Mouse (Mus musculus) cerebellum, postnatal 10 days (tissue): ENCODE measurements around the gene Stbd1.
A peak's percentile ranks its signal among the peaks of the same experiment; 100 is the strongest.

Experiments used
- DNase-seq, 2 experiments: peaks; one replicate each; pipeline ENCODE4 v3.0.0; 2021; ENCODE audit warnings: mixed read lengths in 2 of 2

Stbd1 gene

DNA sequence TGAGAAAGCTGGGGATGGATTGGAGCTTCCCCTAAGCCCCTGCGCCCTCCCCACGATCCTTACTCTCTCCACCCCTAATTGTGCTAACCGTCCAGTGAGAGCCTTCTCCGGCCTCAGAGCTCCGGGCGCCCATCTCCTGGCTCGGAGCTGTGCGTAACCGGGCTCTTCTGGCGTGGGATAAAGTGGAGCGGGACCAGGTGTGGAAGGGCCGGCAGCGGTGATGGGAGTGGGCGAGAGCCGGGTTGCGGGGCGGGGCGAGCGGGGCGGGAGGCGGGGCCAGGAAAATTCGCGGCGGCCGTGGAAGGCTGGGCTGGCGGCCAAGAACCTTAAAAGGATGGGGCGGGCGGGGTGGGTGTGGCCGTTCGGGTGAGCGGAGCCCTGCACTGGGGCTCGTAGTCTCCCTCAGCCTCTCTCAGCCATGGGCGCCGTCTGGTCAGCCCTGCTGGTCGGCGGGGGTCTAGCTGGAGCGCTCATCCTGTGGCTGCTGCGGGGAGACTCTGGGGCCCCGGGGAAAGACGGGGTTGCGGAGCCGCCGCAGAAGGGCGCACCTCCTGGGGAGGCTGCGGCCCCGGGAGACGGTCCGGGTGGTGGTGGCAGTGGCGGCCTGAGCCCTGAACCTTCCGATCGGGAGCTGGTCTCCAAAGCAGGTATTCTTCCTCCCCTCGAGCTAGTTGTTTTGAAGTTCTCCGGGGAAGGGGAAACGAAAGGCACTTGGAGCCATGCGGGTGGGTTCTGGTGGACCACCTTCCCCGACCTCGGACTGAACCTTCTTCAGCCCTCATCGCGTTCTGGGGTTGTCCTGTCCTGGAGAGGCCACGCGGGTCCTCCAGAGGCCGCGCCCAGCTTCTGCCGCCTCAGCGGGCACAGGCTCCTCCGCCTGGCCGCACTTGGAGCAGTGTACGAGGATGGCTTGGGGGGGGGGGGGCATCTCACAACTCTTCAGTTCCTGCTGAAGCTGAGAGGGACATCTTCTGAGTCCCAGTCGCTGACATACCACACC is at the start of gene Stbd1:
TSS of gene Stbd1 (plus strand) at position 351 of the 1,000 bp plus-strand sequence.
- peak; percentile 67 to 75 for DNase-seq

DNA sequence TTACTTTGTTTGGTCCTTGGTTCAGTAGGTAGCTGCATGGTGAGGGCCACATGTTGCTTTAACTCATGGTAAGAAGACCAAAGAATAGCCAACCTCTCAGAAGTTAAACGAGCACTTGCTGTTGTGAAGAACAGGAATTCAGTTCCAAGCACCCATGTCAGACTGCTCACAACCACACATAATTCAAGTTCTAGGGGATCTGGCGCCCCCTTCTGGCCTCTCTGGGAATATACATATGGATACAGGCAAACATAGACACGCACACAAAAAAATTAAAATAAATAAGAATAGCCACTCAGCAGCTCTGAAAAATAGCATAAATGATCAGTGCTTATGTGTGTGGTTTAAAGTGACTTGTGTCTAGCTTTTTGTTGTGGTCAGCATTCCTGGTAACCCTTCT is 48.9 kb upstream of the Stbd1 start:
- DNase-seq, result peak; percentile 14 to 34

DNA sequence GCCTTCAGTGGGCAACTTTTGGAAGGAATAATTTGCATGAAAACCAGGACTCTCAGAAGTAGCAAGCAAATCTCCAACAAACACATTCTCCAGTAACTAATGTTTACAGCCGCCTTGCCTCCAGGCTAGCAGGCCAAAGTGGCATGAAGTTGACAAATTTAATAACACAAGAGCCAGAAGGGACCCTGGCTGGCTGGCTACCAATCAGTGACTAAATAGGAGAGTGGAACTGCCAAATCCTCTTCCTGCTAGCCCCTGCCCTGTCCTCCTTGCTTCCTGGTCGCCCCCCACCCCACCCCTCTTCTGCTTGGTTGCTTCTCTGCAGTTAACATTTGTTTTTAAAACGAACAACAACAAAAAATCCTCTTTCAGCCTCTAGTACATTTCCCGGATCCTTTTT is 48.4 kb upstream of the Stbd1 start:
- peak; percentile 70 to 75 for DNase-seq

DNA sequence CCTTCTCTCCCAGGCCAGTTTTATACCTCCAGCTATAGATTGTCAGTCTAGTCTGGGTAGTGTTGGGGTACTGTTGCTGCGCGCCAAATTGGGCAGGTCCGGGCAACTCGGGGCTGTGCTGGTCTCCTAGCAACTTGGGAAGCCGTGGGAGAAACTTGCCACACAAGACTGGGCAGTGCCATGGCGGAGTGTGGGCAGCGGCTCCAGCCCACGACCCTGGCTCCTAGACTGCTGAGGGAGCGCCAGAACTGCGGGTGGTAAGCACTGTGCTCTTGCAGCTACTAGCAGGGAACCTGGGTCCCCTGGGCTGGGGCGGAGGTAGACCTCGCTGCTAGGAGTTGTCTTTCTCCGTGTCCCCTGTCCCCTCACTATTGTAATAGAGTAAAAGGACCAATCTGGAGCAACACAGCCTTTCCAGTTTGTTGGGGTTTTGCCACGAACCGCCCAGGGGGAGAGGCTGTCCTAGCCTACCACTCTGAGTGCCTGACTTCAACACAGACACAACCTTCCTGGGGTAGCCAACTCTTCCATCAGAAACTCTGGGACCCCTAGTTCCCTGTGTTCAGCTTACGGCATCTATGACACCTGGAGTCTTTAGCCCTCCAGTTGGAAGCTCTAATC is 47.8 kb upstream of the Stbd1 start, which contains the start of gene Fam47e:
TSS of gene Fam47e (plus strand) at position 179 of the 621 bp plus-strand sequence.
- peak; percentile 39 to 53 for DNase-seq

DNA sequence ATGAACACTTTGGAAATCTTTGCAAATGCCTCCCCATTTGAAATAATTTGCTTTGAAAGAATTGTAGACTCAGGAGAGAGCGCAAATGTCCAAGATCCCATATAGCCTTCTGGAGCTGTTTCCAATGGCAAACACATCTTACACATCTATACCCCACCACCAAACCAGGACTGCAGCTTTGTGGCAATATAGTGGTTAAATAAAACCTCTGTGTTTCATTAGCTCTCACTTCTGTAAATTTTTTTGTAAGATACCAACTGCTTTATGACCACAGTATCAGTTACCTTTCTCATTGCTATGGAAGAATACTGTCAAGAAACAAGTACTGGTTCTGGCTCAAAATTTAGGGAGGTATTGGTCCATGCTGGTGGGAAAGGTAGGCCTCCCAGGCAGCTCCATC is 46.9 kb upstream of the Stbd1 start:
- DNase-seq, result no peak

- DNase-seq, result no peak
Observed at GRCm38 (mm10) chr5:92557508-92557907, 45.3 kb upstream of the Stbd1 start.

DNA sequence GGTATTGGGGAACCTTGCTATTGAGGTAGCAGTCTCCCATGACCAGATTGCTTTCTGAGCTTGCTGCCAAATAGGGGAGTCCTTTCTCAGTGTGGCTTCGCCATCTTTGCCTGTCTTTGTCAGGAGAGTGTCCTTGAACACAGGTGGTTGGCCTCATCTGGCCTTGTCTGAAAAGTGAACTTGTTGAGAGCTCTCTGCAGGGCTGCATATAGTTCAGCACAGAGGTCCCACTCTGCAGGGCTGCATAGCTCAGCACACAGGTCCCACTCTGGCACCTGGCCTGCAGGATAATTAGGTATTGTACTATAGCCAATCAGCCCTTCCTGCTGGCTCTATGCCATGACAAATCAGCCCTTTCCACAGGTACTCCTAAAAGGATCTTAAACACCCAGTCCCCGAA is 42.6 kb upstream of the Stbd1 start:
- peak; percentile 35 to 61 for DNase-seq

- no peak for DNase-seq
Observed at GRCm38 (mm10) chr5:92562002-92562401, 40.8 kb upstream of the Stbd1 start.

DNA sequence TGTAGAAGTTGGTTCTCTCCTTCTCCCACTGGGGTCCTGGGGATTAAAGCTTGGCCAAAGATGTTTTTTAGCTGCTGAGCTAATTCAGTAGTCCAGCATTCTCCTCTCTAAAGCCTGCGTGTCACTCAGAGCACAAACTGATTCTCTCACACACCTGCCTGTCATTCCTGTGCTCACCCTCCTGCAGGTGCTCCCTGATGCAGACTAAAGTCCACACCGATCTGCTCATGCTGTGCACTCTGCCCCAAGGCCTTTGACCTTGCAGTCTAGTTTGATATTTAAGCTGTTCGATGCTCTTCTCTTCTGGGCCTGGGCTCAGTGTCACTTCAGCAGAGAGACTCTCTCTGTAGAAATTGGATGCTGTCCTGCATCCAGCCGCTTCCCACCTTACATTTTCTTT is 31.6 kb upstream of the Stbd1 start:
- DNase-seq, result no peak

- DNase-seq, result no peak
Observed at GRCm38 (mm10) chr5:92579559-92579958, 23.3 kb upstream of the Stbd1 start.

DNA sequence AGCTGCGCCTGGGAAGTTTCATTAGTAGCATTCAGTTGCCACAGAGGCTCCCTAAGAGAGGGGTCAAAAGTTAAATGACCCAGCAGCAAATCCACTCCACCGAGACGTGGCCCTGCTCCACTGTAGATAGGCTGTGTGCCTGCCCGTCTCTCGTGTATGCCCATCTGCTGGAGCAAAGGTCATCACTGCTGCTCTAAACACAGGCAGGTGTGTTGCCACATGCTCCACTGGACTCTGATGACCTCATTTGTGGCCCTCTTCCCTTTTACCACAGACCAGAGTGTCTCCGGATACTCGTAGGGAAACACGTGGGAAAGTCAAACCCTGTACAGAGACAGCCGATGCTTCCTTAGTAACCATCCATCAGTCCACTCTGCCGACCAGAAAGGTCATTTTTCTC is 16.9 kb upstream of the Stbd1 start:
- no peak for DNase-seq

- DNase-seq, result no peak
Observed at GRCm38 (mm10) chr5:92595026-92595425, 7.8 kb upstream of the Stbd1 start.

DNA sequence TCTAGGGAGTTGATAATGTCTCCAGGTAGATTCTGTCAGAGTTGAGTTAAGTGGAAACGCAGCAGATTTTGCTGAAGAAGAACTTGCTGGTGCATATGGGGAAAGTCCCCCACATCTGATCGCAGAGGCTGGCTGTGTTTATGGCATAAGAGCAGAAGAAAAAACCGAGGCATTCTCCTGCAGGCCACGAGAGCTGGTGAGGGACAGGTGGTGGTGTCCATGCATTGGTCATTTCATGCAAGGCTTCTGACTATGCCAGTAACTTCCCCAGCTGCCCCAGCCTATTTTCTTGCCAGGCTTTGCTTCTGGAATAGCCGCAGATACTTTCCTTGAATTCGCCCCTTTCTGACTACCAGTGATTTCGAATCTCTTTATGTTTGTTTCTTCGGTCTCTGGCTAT is 6.0 kb upstream of the Stbd1 start:
- no peak for DNase-seq

- DNase-seq, result peak in 1 of 2 experiments; percentile 9
Observed at GRCm38 (mm10) chr5:92599030-92599429, 3.8 kb upstream of the Stbd1 start.

DNA sequence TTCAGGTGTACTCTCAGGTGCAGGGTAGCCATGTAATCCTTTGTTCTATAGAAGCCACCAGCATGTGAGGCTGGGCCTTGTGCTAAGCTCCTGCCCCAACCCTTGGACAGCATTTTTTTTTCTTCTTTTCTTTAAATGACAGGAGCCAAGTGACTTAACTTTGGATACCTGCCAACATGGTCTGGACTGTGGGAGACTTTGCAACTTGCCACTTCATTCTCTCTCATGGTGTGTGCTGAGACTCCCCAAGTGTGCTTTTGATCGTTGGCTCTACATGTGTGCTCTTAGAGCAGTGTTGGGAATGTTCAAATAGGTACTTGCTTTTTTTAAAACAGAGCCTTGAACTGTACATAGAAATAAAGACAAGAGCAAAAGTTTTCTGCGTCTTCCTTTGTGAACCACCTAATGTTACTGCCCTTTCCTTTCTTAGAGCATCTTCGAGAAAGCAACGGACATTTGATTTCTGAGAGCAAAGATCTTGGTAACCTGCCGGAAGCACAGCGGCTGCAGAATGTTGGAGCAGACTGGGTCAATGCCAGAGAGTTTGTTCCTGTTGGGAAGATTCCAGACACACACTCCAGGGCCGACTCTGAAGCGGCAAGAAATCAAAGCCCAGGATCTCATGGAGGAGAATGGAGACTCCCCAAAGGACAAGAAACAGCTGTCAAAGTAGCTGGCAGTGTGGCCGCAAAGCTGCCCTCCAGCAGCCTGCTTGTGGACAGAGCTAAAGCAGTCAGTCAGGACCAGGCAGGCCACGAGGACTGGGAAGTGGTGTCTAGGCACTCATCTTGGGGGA is 1.8 kb downstream of the Stbd1 start:
- peak; percentile 59 to 68 for DNase-seq

DNA sequence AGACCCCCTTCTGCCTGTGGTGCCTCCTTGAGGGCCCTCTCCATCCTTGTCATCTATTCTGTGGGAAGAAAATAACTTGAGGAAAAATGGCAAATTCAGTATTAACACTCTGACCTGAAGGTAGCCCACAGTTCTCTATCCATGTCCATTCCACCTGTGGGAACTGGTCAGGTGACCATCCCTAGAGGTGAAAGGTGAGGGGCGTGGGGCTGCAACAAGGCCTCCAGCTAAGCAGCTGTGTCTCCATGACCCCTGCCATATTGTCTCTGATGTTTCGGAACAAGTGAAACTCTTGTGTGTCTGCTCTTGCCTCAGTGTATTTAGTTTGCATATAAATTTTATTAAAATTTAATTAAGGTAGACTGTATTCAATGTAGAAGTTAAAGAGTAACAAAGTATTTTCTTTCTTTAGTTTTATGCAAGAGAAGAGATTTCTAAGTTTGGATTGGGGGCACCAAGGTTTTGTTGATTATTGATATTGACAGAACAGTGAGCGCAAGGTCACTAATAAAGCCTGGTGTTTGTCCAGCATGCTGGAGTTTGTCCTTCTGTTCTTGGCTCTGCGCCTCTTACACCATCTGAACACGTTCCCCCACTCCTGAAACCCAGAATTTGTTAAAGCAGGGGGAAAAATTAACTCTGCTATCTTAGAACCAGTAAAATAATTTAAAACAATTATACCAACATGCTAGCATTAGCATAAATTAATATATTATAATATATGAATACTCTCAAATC is 4.8 kb downstream of the Stbd1 start:
- DNase-seq, result no peak

DNA sequence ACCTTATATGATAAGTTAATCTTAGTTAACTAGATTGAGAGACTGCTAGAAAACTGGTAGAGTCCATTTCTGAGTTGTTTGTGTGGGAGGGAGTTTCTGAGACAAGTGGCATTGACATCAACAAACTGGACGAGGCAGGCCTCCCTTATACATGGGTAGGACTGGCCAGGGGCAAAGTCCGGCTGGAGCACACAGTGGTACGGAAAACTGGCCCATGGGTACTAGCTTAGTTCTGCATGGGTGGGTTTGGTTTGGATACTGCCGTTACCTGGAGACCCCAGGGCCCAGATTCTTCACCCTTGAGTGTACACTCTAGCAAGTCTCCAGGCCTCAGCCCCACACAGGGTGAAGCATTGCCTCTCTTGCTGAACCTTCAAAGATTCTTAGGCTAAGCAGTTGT is 9.9 kb downstream of the Stbd1 start:
- no peak for DNase-seq

DNA sequence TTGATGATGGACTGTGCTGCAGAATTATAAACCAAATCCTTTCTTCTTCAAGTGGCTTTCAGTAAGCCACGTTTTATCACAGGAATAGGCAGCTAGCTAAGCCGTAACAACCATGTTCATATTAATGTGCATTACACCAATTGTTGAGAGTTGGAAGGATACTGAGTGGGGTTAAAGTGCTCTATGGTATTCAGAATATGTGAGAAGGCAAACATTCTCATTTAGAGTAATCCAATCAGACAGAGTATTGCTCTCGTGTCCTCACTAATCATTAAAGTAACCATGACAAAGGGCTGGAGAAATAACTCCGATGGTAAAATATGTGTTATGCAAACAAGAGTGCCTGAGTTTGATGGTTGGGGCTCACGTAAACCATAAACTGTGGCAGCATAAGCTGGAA is 19.0 kb downstream of the Stbd1 start:
- no peak for DNase-seq

DNA sequence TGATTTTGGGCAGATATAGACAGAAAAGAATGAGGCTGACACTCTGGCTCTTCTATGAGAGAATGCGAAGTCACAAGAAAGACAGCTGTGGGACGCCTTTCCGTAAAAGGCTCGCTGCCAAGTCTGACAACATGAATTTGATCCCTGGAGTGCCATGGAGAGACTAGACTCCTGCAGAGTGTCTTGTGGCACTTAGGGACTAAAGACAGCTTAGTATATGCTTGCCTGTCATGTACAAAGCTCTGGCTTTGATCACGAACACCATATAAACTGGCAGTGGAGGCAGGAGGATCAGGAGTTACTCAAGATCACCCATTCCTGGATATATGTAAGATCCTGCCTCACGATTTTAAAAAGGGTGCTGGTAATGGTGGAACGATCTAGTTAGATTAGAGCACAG is 25.1 kb downstream of the Stbd1 start:
- no peak for DNase-seq

GRCm38 (mm10) chr5:92633526-92633925 is 30.7 kb downstream of the Stbd1 start:
- peak; percentile 7 to 18 for DNase-seq

DNA sequence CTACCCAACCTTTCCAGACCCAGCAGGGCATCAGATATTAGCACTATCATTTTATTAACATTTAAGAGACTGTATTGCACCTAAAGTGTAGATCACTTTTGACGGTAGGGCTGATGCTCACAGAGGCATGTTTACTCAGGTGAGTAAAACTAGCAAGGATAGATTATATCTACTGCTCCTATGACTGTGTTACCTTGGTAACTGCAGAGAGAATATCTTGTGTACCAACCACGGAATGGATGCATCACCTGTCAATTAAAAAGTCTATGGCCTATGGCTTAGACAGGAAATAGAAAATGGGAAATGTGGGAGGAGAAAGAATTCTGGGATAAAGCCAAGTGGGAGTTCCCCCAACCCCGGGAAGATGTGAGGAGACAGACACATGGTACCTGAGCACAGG is 32.1 kb downstream of the Stbd1 start:
- no peak for DNase-seq

- DNase-seq, result no peak
Observed at GRCm38 (mm10) chr5:92635891-92636290, 33.0 kb downstream of the Stbd1 start.
